Mouse (Mus musculus) limb, embryonic 10.5 days (tissue): ENCODE results near the gene Med6. TPM values are rescaled to one million over a fixed set of nuclear protein-coding genes. Genes with fewer than 3 reads are reported as not detected.
A peak's percentile ranks its signal among the peaks of the same experiment; 100 is the strongest.

Experiments used
- DNase-seq: peaks from one replicate; pipeline ENCODE4 v3.0.0-alpha.2; 2017; ENCODE audit warnings: low spot score
- H3K27ac ChIP-seq: fragments of 300-500 bp; sonication (generic); 2 replicates; pipeline ENCODE4 v1.5.1; 2016; ENCODE audit warnings: mild to moderate bottlenecking
- H3K27me3 ChIP-seq: fragments of 300-500 bp; sonication (generic); 2 replicates; pipeline ENCODE4 v1.6.1; 2016; ENCODE audit warnings: low read depth, mild to moderate bottlenecking; ENCODE audit not compliant: poor library complexity, severe bottlenecking
- H3K36me3 ChIP-seq: fragments of 300-500 bp; sonication (generic); 2 replicates; pipeline ENCODE4 v1.6.1; 2016; ENCODE audit warnings: mild to moderate bottlenecking, moderate library complexity
- H3K4me1 ChIP-seq: fragments of 300-500 bp; sonication (generic); 2 replicates; pipeline ENCODE4 v1.6.1; 2016
- H3K4me3 ChIP-seq: fragments of 300-500 bp; sonication (generic); 2 replicates; pipeline ENCODE4 v1.5.1; 2016; ENCODE audit warnings: mild to moderate bottlenecking, moderate library complexity
- H3K9me3 ChIP-seq: fragments of 300-500 bp; sonication (generic); replicated peaks from 2 replicates; pipeline ENCODE4 v1.6.1; 2016; ENCODE audit warnings: mild to moderate bottlenecking
- WGBS: fragments of 180-500 bp; shearing (Covaris S2); methylation state at CpG from one replicate; pipeline ENCODE4 v1.1.7; 2016; 5-methylcytosine and 5-hydroxymethylcytosine counted together
- polyA plus RNA-seq: library from polyadenylated mRNA; unstranded; fragments of >200 nt; fragmentation: Nextera tagmentation; extraction: Ambion mirVana; gene quantifications from 2 replicates; pipeline ENCODE4 v1.2.1, GENCODE M21; 2016

Gene Med6
- 91.4 and 93.6 TPM in 2 replicates for polyA plus RNA-seq

- H3K36me3 ChIP-seq, result peaks cover 9% of the 10 kb centered on the region
- H3K4me3 ChIP-seq, result peak within 1 kb of the TSS; percentile 85
- H3K27ac ChIP-seq, result peak within 1 kb of the TSS; percentile 85
- H3K9me3 ChIP-seq, result no peaks in the 10 kb centered on the region
- H3K27me3 ChIP-seq, result no peaks in the 10 kb centered on the region
- H3K4me1 ChIP-seq, result peaks cover 10% of the 10 kb centered on the region
- 4% methylated on average over 36 of the region's 36 CpGs for WGBS
- DNase-seq, result peak; percentile 95
Observed at GRCm38 (mm10) chr12:81594902-81595671, at the start of gene Med6. TSS of gene Med6 (minus strand) at chr12:81595008.

GRCm38 (mm10) chr12:81642361-81643082 lies 47.7 kb upstream of the Med6 start:
- no peak overlapping the region for H3K4me3 ChIP-seq
- WGBS, result 80% methylated on average over 11 of the region's 11 CpGs

GRCm38 (mm10) chr12:81640656-81641055 lies 45.8 kb upstream of the Med6 start:
- Histone ChIP-seq H3K9me3 (no peaks in the 10 kb centered on the region), H3K4me3 (no peak overlapping the region), H3K27ac (no peak overlapping the region), H3K4me1 (no peaks in the 10 kb centered on the region), H3K27me3 (peaks cover 4% of the 10 kb centered on the region; the same call in 1 of the 2 replicates), H3K36me3 (no peaks in the 10 kb centered on the region)
- no peak for DNase-seq
- WGBS, result 72% methylated on average over 5 of the region's 5 CpGs

More at GRCm38 (mm10) chr12:81642361-81643082, 47.7 kb upstream of the Med6 start:
- H3K36me3 ChIP-seq, result no peaks in the 10 kb centered on the region
- no peaks in the 10 kb centered on the region for H3K4me1 ChIP-seq
- H3K27ac ChIP-seq, result no peak overlapping the region
- H3K9me3 ChIP-seq, result no peaks in the 10 kb centered on the region
- no peak for DNase-seq
- H3K27me3 ChIP-seq, result no peaks in the 10 kb centered on the region

GRCm38 (mm10) chr12:81633246-81633645 lies 38.4 kb upstream of the Med6 start:
- Histone ChIP-seq H3K27me3 (peaks cover 64% of the 10 kb centered on the region), H3K9me3 (no peaks in the 10 kb centered on the region), H3K27ac (no peak overlapping the region), H3K4me1 (peaks cover 17% of the 10 kb centered on the region), H3K36me3 (no peaks in the 10 kb centered on the region), H3K4me3 (no peak overlapping the region)
- WGBS, result 75% methylated on average over 2 of the region's 2 CpGs
- DNase-seq, result no peak

- peaks cover 78% of the 10 kb centered on the region for H3K27me3 ChIP-seq
- peak; percentile 60 for DNase-seq
- no peaks in the 10 kb centered on the region for H3K9me3 ChIP-seq
- 2% methylated on average over 31 of the region's 31 CpGs for WGBS
- H3K4me3 ChIP-seq, result peak overlapping the region; percentile 66
- H3K27ac ChIP-seq, result peak overlapping the region; percentile 68; the same call in 1 of the 2 replicates
- H3K36me3 ChIP-seq, result no peaks in the 10 kb centered on the region
- H3K4me1 ChIP-seq, result peaks cover 17% of the 10 kb centered on the region
Observed at GRCm38 (mm10) chr12:81631661-81632401, 37.0 kb upstream of the Med6 start.

GRCm38 (mm10) chr12:81630915-81631660 lies 36.3 kb upstream of the Med6 start, which contains the start of gene Ttc9:
TSS of gene Ttc9 (plus strand) at chr12:81631249.
- H3K27me3 ChIP-seq, result peaks cover 82% of the 10 kb centered on the region
- no peaks in the 10 kb centered on the region for H3K36me3 ChIP-seq
- WGBS, result under 1% methylated on average over 78 of the region's 82 CpGs
- peaks cover 17% of the 10 kb centered on the region for H3K4me1 ChIP-seq
- H3K9me3 ChIP-seq, result no peaks in the 10 kb centered on the region
- peak within 1 kb of the TSS; percentile 68 for H3K27ac ChIP-seq
- peak within 1 kb of the TSS; percentile 66 for H3K4me3 ChIP-seq
- DNase-seq, result peak; percentile 63

- Histone ChIP-seq H3K27ac (no peak overlapping the region), H3K4me1 (peaks cover 17% of the 10 kb centered on the region), H3K27me3 (peaks cover 88% of the 10 kb centered on the region)
Observed at GRCm38 (mm10) chr12:81630520-81630914, 35.7 kb upstream of the Med6 start.

GRCm38 (mm10) chr12:81628091-81628490 lies 33.3 kb upstream of the Med6 start:
- WGBS, result 90% methylated on average over 4 of the region's 4 CpGs
- H3K4me3 ChIP-seq, result no peak overlapping the region
- no peak for DNase-seq
- no peaks in the 10 kb centered on the region for H3K36me3 ChIP-seq
- peaks cover 17% of the 10 kb centered on the region for H3K4me1 ChIP-seq
- no peak overlapping the region for H3K27ac ChIP-seq
- no peaks in the 10 kb centered on the region for H3K9me3 ChIP-seq
- peaks cover 84% of the 10 kb centered on the region for H3K27me3 ChIP-seq

More at GRCm38 (mm10) chr12:81630520-81630914, 35.7 kb upstream of the Med6 start:
- 2% methylated on average over 16 of the region's 16 CpGs for WGBS
- Histone ChIP-seq H3K9me3 (no peaks in the 10 kb centered on the region), H3K4me3 (peak overlapping the region; percentile 66), H3K36me3 (no peaks in the 10 kb centered on the region)
- peak; percentile 43 for DNase-seq

- H3K36me3 ChIP-seq, result no peaks in the 10 kb centered on the region
- 85% methylated on average over 6 of the region's 6 CpGs for WGBS
- H3K4me3 ChIP-seq, result no peak overlapping the region
- H3K27me3 ChIP-seq, result peaks cover 77% of the 10 kb centered on the region
- peaks cover 17% of the 10 kb centered on the region for H3K4me1 ChIP-seq
- DNase-seq, result no peak
- H3K27ac ChIP-seq, result no peak overlapping the region
- no peaks in the 10 kb centered on the region for H3K9me3 ChIP-seq
Observed at GRCm38 (mm10) chr12:81627426-81627825, 32.6 kb upstream of the Med6 start.

- H3K4me1 ChIP-seq, result peaks cover 10% of the 10 kb centered on the region
- 80% methylated on average over 12 of the region's 12 CpGs for WGBS
- no peak overlapping the region for H3K27ac ChIP-seq
- H3K27me3 ChIP-seq, result peaks cover 66% of the 10 kb centered on the region
- no peaks in the 10 kb centered on the region for H3K36me3 ChIP-seq
- H3K4me3 ChIP-seq, result no peak overlapping the region
- no peak for DNase-seq
- no peaks in the 10 kb centered on the region for H3K9me3 ChIP-seq
Observed at GRCm38 (mm10) chr12:81626226-81626861, 31.5 kb upstream of the Med6 start.

GRCm38 (mm10) chr12:81623377-81623776 lies 28.6 kb upstream of the Med6 start:
- Histone ChIP-seq H3K9me3 (no peaks in the 10 kb centered on the region), H3K4me3 (no peak overlapping the region), H3K27ac (no peak overlapping the region), H3K27me3 (peaks cover 37% of the 10 kb centered on the region), H3K36me3 (no peaks in the 10 kb centered on the region), H3K4me1 (no peaks in the 10 kb centered on the region)
- DNase-seq, result no peak
- 71% methylated on average over 4 of the region's 4 CpGs for WGBS

- H3K4me1 ChIP-seq, result no peaks in the 10 kb centered on the region
- H3K36me3 ChIP-seq, result no peaks in the 10 kb centered on the region
- peak; percentile 74 for DNase-seq
- H3K4me3 ChIP-seq, result no peak overlapping the region
- WGBS, result 29% methylated on average over 5 of the region's 5 CpGs
- no peaks in the 10 kb centered on the region for H3K9me3 ChIP-seq
- 0 out of 2 replicates have a peak, but pooled peaks cover 1% of the 10 kb centered on the region for H3K27me3 ChIP-seq
- H3K27ac ChIP-seq, result no peak overlapping the region
Observed at GRCm38 (mm10) chr12:81619302-81619701, 24.5 kb upstream of the Med6 start.
